Mouse (Mus musculus): ENCODE results near the gene Nckap5l. TPM values are rescaled to one million over a fixed set of nuclear protein-coding genes. Genes with fewer than 3 reads are reported as not detected.
A peak's percentile ranks its signal among the peaks of the same experiment; 100 is the strongest.

Gene Nckap5l
- total and polyA plus RNA-seq, 2 experiments from 2014 or later = 12.2 to 24.1 TPM

- ATAC-seq (ENCODE audit: low FRiP score) (no peak), DNase-seq (ENCODE audit: low spot score) (no peak)
- Histone ChIP-seq H3K9ac (replicated peaks; ENCODE audit: low read length, poor library complexity, severe bottlenecking) (no peak overlapping the region), H3K4me1 (ENCODE audit: insufficient read depth, low read length) (no peaks in the 10 kb centered on the region), H3K27ac (ENCODE audit: low read depth, low read length) (no peak overlapping the region), H3K9me3 (ENCODE audit: low read length) (no peaks in the 10 kb centered on the region), H3K27me3 (ENCODE audit: insufficient read depth, low read length) (no peaks in the 10 kb centered on the region), H3K4me3 (ENCODE audit: low read depth, low read length) (no peak overlapping the region), H3K36me3 (ENCODE audit: insufficient read depth, low read length) (peaks cover 60% of the 10 kb centered on the region), H3K4me2 (ENCODE audit: low read depth, low read length, poor library complexity, severe bottlenecking) (no peak overlapping the region)
- no peak for TF ChIP-seq CTCF (IDR thresholded peaks at IDR 0.05)
- 88% methylated on average over 8 of the region's 8 CpGs for WGBS
Observed at GRCm38 (mm10) chr15:99430394-99430793, 27.2 kb downstream of the Nckap5l start.

GRCm38 (mm10) chr15:99423884-99424283 lies 33.7 kb downstream of the Nckap5l start:
- Histone ChIP-seq H3K9me3 (ENCODE audit: low read length) (no peaks in the 10 kb centered on the region), H3K36me3 (ENCODE audit: insufficient read depth, low read length) (peaks cover 56% of the 10 kb centered on the region), H3K4me2 (ENCODE audit: low read depth, low read length, poor library complexity, severe bottlenecking) (no peak overlapping the region), H3K9ac (replicated peaks; ENCODE audit: low read length, poor library complexity, severe bottlenecking) (no peak overlapping the region), H3K4me3 (ENCODE audit: low read depth, low read length) (no peak overlapping the region), H3K4me1 (ENCODE audit: insufficient read depth, low read length) (peaks cover 7% of the 10 kb centered on the region; the same call in 1 of the 2 replicates), H3K27me3 (ENCODE audit: insufficient read depth, low read length) (no peaks in the 10 kb centered on the region), H3K27ac (ENCODE audit: low read depth, low read length) (no peak overlapping the region)
- no peak for ATAC-seq (ENCODE audit: low FRiP score)
- DNase-seq (ENCODE audit: low spot score) = no peak
- TF ChIP-seq CTCF (IDR thresholded peaks at IDR 0.05) = no peak
- 89% methylated on average over 9 of the region's 9 CpGs for WGBS

- Histone ChIP-seq H3K9me3 (ENCODE audit: low read length) (no peaks in the 10 kb centered on the region), H3K9ac (replicated peaks; ENCODE audit: low read length, poor library complexity, severe bottlenecking) (no peak overlapping the region), H3K27ac (ENCODE audit: low read depth, low read length) (no peak overlapping the region), H3K4me1 (ENCODE audit: insufficient read depth, low read length) (peaks cover 7% of the 10 kb centered on the region; the same call in 1 of the 2 replicates), H3K36me3 (ENCODE audit: insufficient read depth, low read length) (peaks cover 53% of the 10 kb centered on the region), H3K4me2 (ENCODE audit: low read depth, low read length, poor library complexity, severe bottlenecking) (no peak overlapping the region), H3K27me3 (ENCODE audit: insufficient read depth, low read length) (no peaks in the 10 kb centered on the region), H3K4me3 (ENCODE audit: low read depth, low read length) (no peak overlapping the region)
- ATAC-seq (ENCODE audit: low FRiP score) = no peak
- 94% methylated on average over 10 of the region's 10 CpGs for WGBS
- DNase-seq (ENCODE audit: low spot score) = no peak
- no peak for TF ChIP-seq CTCF (IDR thresholded peaks at IDR 0.05)
Observed at GRCm38 (mm10) chr15:99423131-99423530, 34.4 kb downstream of the Nckap5l start.

- Histone ChIP-seq H3K4me3 (ENCODE audit: low read depth, low read length) (no peak overlapping the region), H3K4me2 (ENCODE audit: low read depth, low read length, poor library complexity, severe bottlenecking) (no peak overlapping the region), H3K36me3 (ENCODE audit: insufficient read depth, low read length) (peaks cover 47% of the 10 kb centered on the region), H3K27ac (ENCODE audit: low read depth, low read length) (no peak overlapping the region), H3K27me3 (ENCODE audit: insufficient read depth, low read length) (no peaks in the 10 kb centered on the region), H3K4me1 (ENCODE audit: insufficient read depth, low read length) (peaks cover 7% of the 10 kb centered on the region; the same call in 1 of the 2 replicates), H3K9me3 (ENCODE audit: low read length) (no peaks in the 10 kb centered on the region), H3K9ac (replicated peaks; ENCODE audit: low read length, poor library complexity, severe bottlenecking) (no peak overlapping the region)
- WGBS = 94% methylated on average over 23 of the region's 23 CpGs
- ATAC-seq (ENCODE audit: low FRiP score) (no peak), DNase-seq (ENCODE audit: low spot score) (no peak)
- no peak for TF ChIP-seq CTCF (IDR thresholded peaks at IDR 0.05)
Observed at GRCm38 (mm10) chr15:99422551-99422950, 35.0 kb downstream of the Nckap5l start.

- Histone ChIP-seq H3K4me3 (ENCODE audit: low read depth, low read length) (no peak overlapping the region), H3K9me3 (ENCODE audit: low read length) (no peaks in the 10 kb centered on the region), H3K9ac (replicated peaks; ENCODE audit: low read length, poor library complexity, severe bottlenecking) (no peak overlapping the region), H3K27me3 (ENCODE audit: insufficient read depth, low read length) (no peaks in the 10 kb centered on the region), H3K4me2 (ENCODE audit: low read depth, low read length, poor library complexity, severe bottlenecking) (no peak overlapping the region), H3K4me1 (ENCODE audit: insufficient read depth, low read length) (peaks cover 7% of the 10 kb centered on the region; the same call in 1 of the 2 replicates), H3K36me3 (ENCODE audit: insufficient read depth, low read length) (peaks cover 39% of the 10 kb centered on the region), H3K27ac (ENCODE audit: low read depth, low read length) (no peak overlapping the region; the same call in 1 of the 2 replicates)
- DNase-seq (ENCODE audit: low spot score) = no peak
- no peak for TF ChIP-seq CTCF (IDR thresholded peaks at IDR 0.05)
- no peak for ATAC-seq (ENCODE audit: low FRiP score)
- 85% methylated on average over 8 of the region's 8 CpGs for WGBS
Observed at GRCm38 (mm10) chr15:99421676-99422075, 35.9 kb downstream of the Nckap5l start.

- no peak overlapping the region for H3K9ac ChIP-seq (replicated peaks; ENCODE audit: low read length, poor library complexity, severe bottlenecking)
- H3K9me3 ChIP-seq (ENCODE audit: low read length) = no peaks in the 10 kb centered on the region
- peaks cover 35% of the 10 kb centered on the region for H3K36me3 ChIP-seq (ENCODE audit: insufficient read depth, low read length)
- H3K4me2 ChIP-seq (ENCODE audit: low read depth, low read length, poor library complexity, severe bottlenecking) = peak overlapping the region; percentile 26; the same call in 1 of the 2 replicates
- TF ChIP-seq CTCF (IDR thresholded peaks at IDR 0.05) = no peak
- no peaks in the 10 kb centered on the region for H3K27me3 ChIP-seq (ENCODE audit: insufficient read depth, low read length)
- no peak for ATAC-seq (ENCODE audit: low FRiP score)
- H3K4me3 ChIP-seq (ENCODE audit: low read depth, low read length) = no peak overlapping the region
- H3K4me1 ChIP-seq (ENCODE audit: insufficient read depth, low read length) = peaks cover 9% of the 10 kb centered on the region; the same call in 1 of the 2 replicates
- WGBS = 78% methylated on average over 9 of the region's 9 CpGs
- H3K27ac ChIP-seq (ENCODE audit: low read depth, low read length) = peak overlapping the region; percentile 26; the same call in 1 of the 2 replicates
- no peak for DNase-seq (ENCODE audit: low spot score)
Observed at GRCm38 (mm10) chr15:99421152-99421551, 36.4 kb downstream of the Nckap5l start.
